Mouse (Mus musculus) heart, postnatal 0 days (tissue): Measurements from ENCODE around the gene Wfs1.

Experiments
- CTCF ChIP-seq: IDR thresholded peaks from 2 replicates; pipeline ENCODE4 v1.5.1; 2016; ENCODE audit warnings: antibody characterized with exemption, control low read depth, low read depth
- EP300 ChIP-seq: IDR thresholded peaks from 2 replicates; pipeline ENCODE4 v1.6.1; 2016; ENCODE audit warnings: antibody characterized with exemption, low read depth

DNA sequence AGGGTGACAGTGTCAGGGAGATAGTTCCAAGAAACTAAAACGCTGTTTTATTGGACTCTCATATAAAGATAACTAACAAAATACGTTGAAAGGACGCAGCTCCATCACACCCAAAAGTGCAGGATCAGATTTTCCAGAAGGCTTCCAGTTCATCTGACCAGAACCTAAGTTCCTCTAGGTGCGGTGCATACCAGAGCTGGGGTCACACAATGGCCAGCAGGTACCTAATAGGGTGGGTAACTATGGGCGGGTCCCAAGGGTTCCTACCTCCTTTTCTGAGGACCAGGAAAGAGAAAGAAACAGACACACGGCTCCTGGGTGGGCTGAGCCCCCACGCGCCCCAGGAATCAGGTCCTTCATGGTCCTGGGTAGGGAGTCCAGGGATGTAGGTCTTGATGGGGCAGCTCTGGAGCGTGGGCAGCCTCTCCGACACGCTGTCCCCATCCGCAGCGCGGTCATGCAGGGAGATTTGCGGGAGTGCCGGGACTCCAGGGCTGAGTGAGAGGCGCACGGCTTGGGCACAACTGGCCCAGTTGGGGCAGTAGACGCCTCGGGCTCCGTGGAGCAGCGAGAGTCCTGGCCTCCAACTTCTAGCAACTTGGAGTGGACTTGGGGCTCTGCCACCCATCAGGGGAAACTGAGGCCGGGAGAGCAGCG lies 753 bp downstream of the Wfs1 start:
- TF ChIP-seq CTCF: no peak
- TF ChIP-seq EP300: no peak
